Mouse (Mus musculus) layer of hippocampus, postnatal 10 days (tissue): ENCODE data around the gene Itpr3. TPM values are rescaled to one million over a fixed set of nuclear protein-coding genes. Genes with fewer than 3 reads are reported as not detected.
A peak's percentile ranks its signal among the peaks of the same experiment; 100 is the strongest.

ENCODE experiments used
- DNase-seq, 2 experiments: peaks; one replicate each; pipeline ENCODE4 v3.0.0; 2021; ENCODE audit warnings: low spot score in 2 of 2
- total RNA-seq, 2 experiments: library from RNA; stranded (reverse); gene quantifications; 2 replicates each; pipeline ENCODE4 v1.2.3; 2021

Gene Itpr3
- total RNA-seq, 2 experiments from 2014 or later, result 2.4 to 2.9 TPM

DNA sequence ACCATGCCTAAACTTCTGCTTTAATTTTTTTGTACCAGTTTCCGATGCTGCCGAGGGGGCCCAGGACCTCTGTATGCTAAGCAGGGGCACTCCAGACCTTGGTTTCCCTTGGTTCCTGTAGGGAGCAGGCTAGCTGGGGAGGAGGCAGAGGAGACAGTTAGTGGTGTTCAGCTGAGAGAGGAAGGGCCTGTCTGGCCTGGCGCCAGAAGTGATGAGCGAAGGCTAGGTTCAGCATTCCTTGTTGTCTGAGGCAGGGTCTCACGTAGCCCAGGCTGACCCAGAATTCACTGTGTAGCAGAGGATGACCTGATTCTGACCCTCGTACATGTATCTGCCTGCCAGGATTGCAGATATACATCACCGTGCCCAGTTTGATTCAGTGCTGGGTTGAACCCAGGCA lies 13.8 kb downstream of the Itpr3 start:
- DNase-seq, result no peak

DNA sequence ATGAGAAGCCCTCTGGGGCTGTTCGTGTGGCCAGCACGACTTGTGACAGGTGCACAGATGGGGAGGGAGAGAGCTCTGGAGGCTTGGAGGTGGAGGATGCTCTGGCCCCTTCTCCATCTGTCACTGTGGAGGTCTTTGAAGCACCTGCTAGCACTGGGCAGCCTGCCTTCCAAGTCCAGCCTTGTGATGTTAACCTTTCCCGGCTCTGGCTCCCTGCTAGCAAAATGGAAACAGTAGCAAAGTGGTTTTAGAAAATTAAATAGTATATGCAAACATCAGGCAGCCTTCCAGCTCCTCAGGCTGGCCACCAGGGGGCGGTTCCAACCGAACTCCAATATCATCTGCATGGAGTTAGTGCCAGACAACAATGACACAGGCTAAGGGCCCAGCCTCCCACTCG lies 14.5 kb downstream of the Itpr3 start:
- peak; percentile 47 to 53 for DNase-seq

DNA sequence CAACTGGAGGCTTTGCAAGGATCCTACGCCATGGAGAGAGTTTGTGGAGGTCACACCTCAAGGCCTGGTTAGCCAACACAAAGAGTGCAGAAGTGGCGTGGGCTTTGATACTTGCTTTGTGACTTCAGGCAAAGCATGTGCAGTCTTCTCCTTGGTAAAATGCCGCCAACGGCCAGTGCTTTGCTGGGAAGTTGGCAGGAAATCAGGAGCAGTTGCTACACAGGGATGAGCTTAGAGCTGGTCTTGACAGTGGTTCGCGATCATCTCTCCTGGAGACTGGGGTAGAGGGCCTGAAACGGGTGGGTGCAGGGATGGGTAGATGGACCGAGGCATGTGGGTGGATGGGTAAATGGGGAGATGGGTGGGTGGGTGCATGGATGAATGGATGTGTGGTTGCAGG lies 15.3 kb downstream of the Itpr3 start:
- DNase-seq, result no peak

DNA sequence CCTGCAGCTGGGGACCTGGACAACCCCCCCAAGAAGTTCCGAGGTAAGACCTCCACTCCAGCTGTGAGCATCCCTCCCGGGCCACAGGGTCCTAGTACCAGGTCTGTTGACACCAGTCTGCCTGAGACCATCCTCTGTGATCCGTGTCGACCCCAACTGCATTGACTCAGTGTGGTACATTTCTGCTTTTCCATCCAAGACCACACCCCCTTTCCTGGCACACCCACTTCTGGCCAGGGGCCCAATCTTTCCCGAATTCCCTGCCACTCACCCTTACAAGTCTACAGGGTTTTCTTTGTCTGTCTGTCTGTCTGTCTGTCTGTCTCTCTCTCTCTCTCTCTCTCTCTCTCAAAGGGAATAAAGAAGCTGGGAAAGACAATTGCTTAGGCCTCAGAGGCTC lies 16.0 kb downstream of the Itpr3 start:
- no peak for DNase-seq

DNA sequence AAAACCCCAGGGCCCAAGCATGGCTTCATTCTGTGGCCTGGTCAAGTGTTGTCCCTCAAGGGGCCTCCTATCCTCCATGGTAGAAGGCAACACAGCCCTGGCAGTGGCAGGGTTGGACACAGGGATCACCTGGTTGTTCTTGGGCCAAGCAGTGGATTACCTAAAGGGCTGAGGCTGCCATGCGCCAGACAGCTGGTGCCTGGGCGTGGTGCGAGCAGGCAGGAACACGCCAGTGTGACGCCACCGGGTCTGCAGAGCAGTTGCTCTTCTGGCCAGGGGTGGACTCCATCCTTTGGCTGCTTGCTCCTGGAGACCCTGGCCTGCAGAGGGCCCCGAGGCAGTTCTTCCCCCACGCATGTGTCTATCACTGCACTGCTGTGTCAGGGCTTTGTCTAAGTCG lies 16.7 kb downstream of the Itpr3 start:
- DNase-seq, result no peak

DNA sequence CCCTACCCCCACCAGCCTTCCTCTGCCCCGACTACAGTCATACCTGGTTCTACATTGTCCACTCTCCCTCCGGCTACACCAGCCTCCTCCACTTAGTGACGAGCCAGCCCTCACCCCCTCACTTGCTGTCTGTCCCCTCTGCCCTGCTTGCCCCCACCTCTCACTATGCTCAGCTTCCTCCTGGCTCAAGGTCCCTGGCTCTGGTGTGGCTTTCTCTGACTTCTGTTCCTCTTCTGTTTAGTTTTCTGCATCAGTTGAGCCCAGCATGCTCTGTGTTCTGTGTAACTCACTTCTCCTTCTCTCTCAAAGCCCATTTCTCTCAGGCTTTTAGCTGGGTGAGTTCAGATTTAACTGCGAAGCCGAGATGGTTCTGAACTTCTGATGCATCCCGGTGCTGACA lies 17.1 kb downstream of the Itpr3 start:
- DNase-seq, result no peak

DNA sequence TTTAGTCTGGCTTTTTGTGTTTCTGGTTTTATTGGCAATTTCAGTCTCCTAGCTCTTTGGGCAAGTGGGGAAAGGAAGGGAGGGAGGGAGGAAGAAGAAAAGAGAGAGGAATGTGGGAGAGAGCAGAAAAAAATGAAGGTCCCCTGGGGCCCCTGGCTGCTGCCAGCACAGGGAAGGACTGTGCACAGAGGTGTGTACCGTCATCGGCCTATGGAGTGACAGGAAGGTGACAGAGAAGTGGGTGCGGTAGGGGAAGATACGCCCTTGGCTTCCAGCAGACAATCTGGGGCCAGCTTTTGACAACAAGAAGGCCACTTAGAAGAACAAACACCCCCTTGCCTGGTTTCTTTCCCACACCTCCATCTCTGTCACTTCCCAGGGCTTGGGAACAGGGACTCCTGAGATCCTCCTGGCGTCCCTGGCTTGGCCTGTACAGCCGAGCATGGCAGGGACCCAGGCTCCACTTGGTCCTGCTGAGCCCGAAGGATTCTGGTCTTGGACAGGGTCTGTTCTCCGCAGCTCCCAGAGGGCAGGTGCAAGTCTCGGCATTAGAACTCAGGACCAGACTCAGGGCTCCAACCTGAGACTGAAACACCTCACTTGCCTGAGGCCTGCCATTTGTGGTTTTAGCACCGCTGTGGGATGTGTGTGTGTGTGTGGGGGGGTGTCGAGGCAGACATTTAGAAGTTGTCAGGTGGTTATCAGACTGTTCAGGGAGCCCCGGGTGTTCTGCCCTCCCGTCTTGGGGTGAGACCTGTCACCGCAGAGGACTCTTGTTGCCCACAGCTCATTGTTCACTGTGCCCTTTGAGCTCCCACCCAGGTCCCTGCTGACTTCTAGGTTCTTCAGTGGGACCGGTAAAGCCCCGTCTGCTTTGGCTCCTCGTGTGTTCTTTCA lies 18.0 kb downstream of the Itpr3 start:
- DNase-seq, result no peak

DNA sequence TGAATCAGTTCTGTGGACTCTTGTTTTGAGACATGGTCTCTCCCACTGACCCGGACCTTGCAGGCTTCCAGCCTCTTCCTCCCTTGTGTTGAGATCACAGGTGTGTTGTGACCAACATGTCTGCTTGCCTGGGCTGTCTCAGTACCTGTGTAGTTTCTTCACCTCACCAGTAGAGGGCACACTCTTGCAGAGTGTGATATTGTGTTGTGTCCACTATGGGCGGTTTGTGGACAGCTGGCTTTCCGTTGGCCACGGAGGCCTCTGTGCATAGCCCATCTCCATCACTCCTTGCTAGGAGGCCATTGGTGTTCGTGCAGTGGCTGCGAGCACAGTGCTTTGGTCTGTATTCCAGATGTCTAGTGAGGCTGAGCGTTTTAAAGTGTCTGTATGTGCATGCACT lies 20.0 kb downstream of the Itpr3 start:
- DNase-seq, result no peak

DNA sequence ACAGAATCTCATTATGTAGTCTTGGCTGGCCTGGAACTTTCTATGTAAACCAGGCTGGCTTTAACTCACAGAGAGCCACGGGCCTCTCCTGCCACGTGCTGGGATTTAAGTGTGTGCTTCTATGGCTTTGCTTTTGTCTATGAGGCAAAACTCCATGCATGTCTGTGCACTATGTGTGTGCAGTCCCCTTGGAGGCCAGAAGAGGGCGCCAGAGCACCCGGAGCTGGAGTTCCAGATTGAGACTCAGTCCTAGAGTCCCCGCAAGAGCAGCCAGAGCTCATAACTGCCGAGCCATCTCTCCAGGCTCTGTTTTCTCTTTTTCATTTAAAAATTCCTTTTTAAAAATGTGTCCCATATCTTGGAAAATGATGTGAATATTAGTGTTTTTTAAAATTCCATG lies 20.8 kb downstream of the Itpr3 start:
- DNase-seq, result no peak

DNA sequence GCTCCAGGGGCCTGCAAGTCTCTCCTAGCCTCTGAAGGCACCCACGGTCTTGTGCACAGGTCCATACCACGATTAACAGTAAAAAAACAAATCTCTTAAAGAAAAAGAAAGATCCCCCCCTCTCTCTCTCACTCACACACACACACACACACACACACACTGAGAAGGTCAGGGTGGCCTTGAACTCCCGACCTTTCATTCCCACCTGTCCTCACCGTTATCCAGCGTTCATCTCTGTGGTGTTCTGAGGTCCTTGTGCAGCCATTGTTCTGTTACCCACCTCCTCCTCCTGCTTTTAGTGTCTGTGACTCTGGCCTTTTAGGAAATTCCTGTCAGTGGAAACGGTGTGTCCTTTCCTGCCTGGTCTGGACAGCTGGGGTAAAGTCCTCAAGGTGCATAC lies 21.4 kb downstream of the Itpr3 start:
- DNase-seq, result no peak

DNA sequence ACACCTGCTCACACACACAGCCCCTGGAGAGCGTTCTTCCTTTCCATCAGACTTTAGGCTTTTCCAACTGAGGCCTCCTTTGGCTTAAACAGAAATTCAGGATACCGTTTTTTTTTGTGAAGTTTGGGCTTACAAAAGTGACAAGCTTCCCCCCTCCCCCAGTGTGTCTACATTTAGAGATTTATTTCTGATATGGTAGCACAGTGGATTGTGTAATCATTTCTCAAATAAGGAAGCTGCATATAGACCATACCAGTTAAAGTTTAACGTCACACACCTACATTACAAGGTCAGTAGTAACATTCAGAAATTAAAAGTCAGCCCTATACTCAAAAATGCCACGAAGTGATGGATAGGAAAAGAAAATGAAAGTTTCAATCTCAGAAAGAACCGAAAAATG lies 24.8 kb downstream of the Itpr3 start:
- no peak for DNase-seq

DNA sequence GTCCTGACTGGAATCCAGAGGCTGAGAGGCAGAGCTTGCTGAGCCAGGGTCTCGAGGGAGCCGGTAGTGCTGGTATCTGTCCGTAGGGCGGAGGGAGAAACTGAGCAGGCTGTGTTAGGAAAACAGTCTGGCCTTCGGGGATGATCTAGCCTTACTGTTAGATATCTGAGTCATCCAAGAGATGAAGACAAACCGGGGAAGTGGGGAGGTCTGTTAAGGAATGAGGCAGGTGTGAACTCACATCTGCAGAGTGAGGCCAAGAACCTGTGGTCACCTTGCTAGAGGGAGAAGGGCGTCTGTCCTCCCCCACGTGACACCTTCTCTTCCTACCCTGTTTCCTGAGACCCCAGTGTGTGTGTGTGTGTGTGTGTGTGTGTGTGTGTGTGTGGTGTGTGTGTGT lies 25.7 kb downstream of the Itpr3 start:
- no peak for DNase-seq

DNA sequence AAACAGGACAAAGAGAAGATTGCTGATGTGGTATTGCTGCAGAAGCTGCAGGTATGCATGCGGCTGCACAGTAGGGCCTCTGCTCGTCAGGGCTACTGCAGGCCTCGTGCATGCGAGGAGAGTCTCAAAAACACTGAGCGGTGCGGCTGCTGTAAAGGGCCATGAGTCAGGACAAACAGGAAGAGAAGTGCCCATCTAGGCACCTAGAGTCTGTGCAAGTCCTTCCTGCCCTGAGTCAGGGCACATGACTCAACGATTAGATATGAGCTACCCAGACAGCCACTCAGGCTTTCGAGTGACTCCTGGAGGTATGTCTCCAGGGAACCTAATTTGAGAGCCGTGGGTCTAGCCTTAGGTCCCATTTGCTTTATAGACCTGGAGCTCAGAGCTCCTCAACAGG lies 26.5 kb downstream of the Itpr3 start:
- DNase-seq, result no peak

DNA sequence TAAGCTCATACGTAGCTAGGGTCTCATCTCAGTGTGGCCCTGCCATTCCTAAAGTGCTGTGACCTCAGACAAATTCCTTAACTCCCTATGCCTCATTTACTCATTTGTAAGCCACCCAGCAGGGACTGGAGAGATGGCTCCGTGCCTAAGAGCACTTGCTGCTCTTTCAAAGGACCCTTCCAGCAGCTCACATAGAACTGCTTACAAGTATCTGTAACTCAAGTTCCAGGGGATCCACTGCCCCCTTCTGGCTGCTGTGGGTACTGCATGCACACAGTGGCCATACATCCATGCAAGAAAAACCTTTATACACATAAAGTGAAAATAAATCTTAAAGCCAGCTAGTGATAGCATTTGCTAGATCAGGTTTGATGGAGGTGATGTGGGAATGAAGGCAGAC lies 28.6 kb downstream of the Itpr3 start:
- DNase-seq, result peak; percentile 57 to 58

DNA sequence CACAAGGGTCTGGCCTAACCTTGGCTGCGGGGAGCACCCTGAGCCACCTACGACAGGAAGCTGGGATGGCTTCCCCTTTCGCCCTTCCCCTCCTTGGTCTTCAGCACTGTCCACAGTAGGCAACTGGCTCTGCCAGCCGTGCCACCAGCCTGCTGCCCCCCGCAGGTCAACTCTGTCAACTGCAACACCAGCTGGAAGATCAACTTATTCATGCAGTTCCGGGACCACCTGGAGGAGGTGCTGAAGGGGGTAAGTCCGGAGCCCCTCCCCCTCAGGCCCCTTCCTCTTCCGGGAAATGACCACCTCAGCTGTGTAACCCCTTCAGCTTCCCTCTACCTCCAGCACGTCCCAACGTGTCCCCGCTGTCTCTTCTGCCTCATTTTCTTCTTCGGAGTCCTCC lies 30.3 kb downstream of the Itpr3 start:
- peak in 1 of 2 experiments; percentile 33 for DNase-seq

DNA sequence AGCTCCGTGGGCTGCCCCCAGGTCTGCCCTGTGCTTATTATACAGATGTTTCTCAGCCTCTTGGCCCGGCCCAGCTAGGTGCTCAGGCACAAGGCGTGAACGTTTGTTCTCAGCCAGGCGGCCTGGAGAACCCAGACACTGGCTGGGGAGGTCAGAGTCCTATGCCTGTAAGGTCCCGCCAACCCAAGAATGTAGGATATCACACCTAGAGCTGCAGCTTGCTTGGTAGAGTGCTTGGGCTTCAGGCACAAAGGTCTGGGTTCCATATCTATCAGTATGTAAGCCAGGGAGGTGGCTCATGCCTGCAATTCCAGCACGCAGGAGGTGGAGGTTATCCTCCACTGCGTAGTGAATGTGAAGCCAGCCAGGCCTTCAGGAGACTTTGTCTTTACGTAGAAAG lies 33.0 kb downstream of the Itpr3 start:
- DNase-seq, result no peak

DNA sequence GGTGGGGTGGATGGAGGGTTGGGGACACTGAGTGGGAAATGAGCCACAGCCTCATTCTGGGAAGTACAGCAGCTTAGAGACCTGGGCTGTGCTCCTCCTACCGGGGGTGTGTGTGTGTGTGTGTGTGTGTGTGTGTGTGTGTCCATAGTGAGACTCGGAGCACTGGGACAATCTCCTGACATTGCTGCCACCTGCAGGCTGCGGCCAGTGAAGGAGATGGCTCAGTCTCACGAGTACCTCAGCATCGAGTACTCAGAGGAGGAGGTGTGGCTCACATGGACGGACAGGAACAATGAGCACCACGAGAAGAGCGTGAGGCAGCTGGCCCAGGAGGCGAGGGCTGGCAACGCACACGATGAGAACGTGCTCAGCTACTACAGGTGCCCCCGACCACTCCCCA lies 38.6 kb downstream of the Itpr3 start:
- peak in 1 of 2 experiments; percentile 36 for DNase-seq

DNA sequence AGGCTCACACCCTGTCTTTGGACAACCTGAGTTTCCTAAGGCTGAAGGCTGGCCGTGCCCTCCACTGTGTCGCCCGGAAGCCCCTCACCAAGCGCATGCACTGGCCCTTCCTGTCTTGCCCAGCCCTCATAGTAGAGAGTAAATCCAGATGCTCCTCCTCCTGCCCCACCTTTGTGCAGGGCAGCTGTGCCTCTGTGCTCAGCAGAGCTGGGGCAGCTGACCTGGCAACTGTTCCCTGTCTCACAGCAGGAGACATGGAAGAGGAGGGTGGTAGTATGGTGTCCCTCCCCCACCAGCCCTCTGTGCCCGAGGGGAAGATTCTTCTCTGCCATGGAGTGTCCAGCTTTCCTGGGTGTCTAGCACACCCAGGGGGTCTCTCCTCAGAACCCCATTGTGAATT lies 44.6 kb downstream of the Itpr3 start:
- DNase-seq, result no peak

DNA sequence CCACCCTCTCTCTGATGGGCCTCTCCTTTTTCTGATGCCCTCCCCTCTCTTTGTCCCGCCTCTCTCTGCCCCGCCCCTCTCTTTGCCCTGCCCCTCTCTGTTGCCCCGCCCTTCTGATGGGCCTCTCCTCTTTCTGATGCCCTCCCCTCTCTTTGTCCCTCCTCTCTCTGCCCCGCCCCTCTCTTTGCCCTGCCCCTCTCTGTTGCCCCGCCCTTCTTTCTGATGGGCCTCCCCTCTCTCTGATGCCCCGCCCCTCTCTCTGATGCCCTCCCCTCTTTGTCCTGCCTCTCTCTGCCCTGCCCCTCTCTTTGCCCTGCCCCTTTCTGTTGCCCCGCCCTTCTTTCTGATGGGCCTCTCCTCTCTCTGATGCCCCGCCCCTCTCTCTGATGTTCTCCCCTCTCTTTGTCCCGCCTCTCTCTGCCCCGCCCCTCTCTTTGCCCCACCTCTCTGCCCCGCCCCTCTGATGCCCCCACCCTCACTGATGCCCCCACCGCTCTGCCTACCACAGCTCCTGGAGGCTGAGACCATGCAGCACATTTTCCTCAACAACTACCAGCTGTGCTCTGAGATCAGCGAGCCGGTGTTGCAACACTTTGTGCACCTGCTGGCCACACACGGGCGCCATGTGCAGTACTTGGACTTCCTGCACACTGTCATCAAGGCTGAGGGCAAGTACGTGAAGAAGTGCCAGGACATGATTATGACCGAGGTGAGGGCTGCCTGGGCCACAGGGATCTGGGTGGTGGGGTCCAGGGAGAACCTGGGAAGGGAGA lies 48.8 kb downstream of the Itpr3 start:
- DNase-seq, result no peak

DNA sequence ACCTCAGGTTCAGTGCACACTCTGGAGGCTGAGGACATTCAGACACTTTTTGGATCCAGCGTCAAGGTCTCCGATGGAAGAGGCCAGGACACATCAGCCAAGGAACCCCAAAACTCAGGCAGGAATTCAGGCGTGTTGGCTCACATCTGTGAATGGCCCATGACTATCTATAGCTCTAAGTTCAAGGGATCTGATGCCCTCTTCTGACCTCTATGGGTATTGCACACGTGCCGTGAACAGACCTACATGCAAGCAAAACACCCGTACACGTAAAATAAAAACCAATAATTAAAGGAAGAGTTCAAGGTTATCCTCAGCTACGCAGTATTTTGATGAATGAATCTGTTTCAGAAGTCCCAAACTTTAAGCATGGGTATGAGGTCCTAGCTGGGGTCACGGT lies 49.6 kb downstream of the Itpr3 start:
- DNase-seq, result no peak

DNA sequence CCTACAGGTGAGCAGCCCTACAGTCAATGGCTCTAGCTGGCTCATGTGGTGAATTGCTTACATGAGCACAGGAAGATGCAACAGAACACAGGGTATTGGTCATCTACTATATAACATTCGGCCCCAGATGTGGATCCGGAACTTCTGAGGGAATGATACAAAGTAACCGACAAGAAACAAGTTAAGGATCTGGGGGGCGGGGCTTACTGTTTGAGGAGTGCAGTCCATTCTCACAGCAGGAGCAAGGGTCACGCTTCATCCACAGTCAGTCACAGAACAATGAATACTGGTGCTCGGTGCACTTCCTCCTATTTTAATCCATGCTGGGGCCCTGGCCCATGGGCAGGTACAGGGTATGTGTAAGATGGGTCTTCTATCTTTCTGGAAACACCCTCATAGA lies 50.8 kb downstream of the Itpr3 start:
- DNase-seq, result no peak

DNA sequence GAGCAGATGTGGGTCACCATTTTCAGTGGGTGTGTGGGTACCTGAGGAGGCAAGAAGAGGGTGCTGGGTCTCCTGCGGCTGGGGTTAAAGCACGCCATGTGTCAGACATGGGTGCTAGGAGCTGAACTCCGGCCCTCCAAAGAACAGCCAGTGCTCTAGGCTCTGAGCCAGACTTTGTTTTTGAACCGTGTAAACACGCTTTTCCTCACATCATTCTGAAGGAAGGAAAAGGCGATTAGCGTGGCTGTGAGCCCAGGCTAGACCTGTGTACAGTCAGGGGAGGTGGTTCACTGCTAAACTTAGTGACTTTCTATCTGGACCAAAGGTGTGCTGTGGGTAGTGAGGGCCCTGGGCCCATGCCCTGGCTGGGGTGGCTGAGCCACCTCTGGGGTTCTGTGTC lies 53.0 kb downstream of the Itpr3 start:
- no peak for DNase-seq
